ENCODE assay signal across 7 mouse cellular contexts in genomic region chr15:6570876-6571275, GRCm38 (mm10). TPM values are rescaled to one million over a fixed set of nuclear protein-coding genes. Genes with fewer than 3 reads are reported as not detected.
DNase-seq lines count a peak whose midpoint lies in the region; ATAC-seq and TF ChIP-seq lines count a peak whose summit lies in the region.

No protein-coding gene starts in this region.

- no peaks in the 10 kb centered on the region for H3K4me1 ChIP-seq in forebrain, embryonic 13.5 days

- no peaks in the 10 kb centered on the region for H3K36me3 ChIP-seq in forebrain, embryonic 13.5 days (ENCODE audit: poor library complexity, severe bottlenecking)

- H3K9ac ChIP-seq in forebrain, embryonic 13.5 days: no peak overlapping the region

- H3K27ac ChIP-seq in forebrain, embryonic 13.5 days: no peak overlapping the region
- no peak overlapping the region for H3K27ac ChIP-seq in layer of hippocampus, adult 2 months

- ATAC-seq in forebrain, embryonic 13.5 days: peak; percentile 94
- peak; percentile 33 to 57; a peak in 1 of 4 replicates for ATAC-seq in hematopoietic stem cell, adult 5-6 weeks (replicated peaks in 1 of 2; ENCODE audit: insufficient read depth in 1 of 2, low FRiP score in 2 of 2, low TSS enrichment in 1 of 2, low read depth in 1 of 2, poor library complexity in 2 of 2, severe bottlenecking in 2 of 2)

- peak; percentile 92 for TF ChIP-seq CTCF in layer of hippocampus, adult 2 months (conservative IDR thresholded peaks at IDR 0.05)

- 7% methylated on average over 7 of the region's 7 CpGs for WGBS in forebrain, embryonic 13.5 days

- no peak overlapping the region for H3K4me2 ChIP-seq in forebrain, embryonic 13.5 days

- no peak overlapping the region for H3K4me3 ChIP-seq in forebrain, embryonic 13.5 days
- H3K4me3 ChIP-seq in layer of hippocampus, adult 2 months: no peak overlapping the region

- no peaks in the 10 kb centered on the region for H3K9me3 ChIP-seq in forebrain, embryonic 13.5 days (replicated peaks)

- no peaks in the 10 kb centered on the region for H3K27me3 ChIP-seq in forebrain, embryonic 13.5 days

- peak; percentile 49 for DNase-seq in T-cell, adult 2 months (ENCODE audit: low spot score)
- DNase-seq in c-Kit-positive CD71-positive TER-119-positive erythroid progenitor cells, embryonic 14.5 days (ENCODE audit: low spot score): peak; percentile 46
- DNase-seq in layer of hippocampus, adult 2 months (ENCODE audit: low spot score in 2 of 2): peak; percentile 58 to 81
- peak; percentile 66 for DNase-seq in lung, postnatal 25 days (ENCODE audit: low spot score)
- peak; percentile 51 for DNase-seq in right cerebral cortex, adult 18-20 months

RNA-seq across cellular contexts. Expression of gene Fyb, which starts 48.2 kb away (rescaled TPM):
- 1.6 and 2.4 TPM in 2 replicates for polyA plus RNA-seq in forebrain, embryonic 13.5 days (2015; fragmentation: Nextera tagmentation; extraction: Ambion mirVana)
- total RNA-seq in hematopoietic stem cell, adult 5-6 weeks (2017): 80.6 and 94.5 TPM in 2 replicates
- total RNA-seq in layer of hippocampus, adult 2 months (2021): 10 to 100 TPM in 1 of 2 experiments, 1 to 10 TPM in 1; 4.2 to 10.6 TPM
